20 mouse cellular contexts compared by ENCODE assay signal in the genomic region with DNA sequence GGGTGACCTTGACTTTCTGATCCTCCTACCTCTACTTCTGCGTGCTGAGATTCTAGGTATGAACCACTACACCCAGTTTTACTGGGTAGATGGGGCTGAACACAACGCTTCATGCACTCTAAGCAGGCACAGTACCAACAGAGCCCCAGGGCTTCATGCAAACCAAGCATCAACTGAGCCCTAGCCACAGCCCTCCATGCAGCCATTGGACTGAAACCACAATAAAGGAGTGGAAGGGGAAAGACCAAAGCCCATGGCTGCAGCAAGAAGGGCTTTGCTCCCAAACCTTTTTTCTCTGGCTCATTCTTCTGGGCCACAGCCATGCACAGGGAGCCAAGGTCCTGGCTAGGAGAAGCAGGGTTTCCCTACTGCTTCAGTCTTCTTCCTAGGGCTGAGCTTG. TPM values are rescaled to one million over a fixed set of nuclear protein-coding genes. Genes with fewer than 3 reads are reported as not detected.
"Had no signal": no experiment of that assay in that cellular context is flagged by ENCODE, and none has a peak within 500 bp of the region (broad histone marks: within the 10 kb centered on the region; RNA-seq: fewer than 3 reads in every experiment).

No protein-coding gene starts in this region.

- H3K36me3 ChIP-seq: midbrain, embryonic 13.5 days; midbrain, embryonic 15.5 days; neural tube, embryonic 12.5 days; stomach, embryonic 15.5 days had no signal

- H3K27ac ChIP-seq: midbrain, embryonic 13.5 days; midbrain, embryonic 15.5 days; neural tube, embryonic 12.5 days; stomach, embryonic 15.5 days; stomach, postnatal 0 days had no signal

- DNase-seq: lung, embryonic 14.5 days; lung, postnatal 10 days; lung, postnatal 4 days; right cerebral cortex, postnatal 14 days; thymus, adult 2 months; thymus, postnatal 25 days; thymus, postnatal 4 days had no signal

- H3K4me2 ChIP-seq: lung, embryonic 14.5 days; midbrain, embryonic 11.5 days; midbrain, embryonic 13.5 days; midbrain, embryonic 15.5 days; neural tube, embryonic 12.5 days; stomach, embryonic 15.5 days had no signal

- H3K4me1 ChIP-seq: megakaryocyte, embryonic 14.5 days; midbrain, embryonic 13.5 days; midbrain, embryonic 15.5 days; neural tube, embryonic 12.5 days; stomach, embryonic 15.5 days had no signal

- ATAC-seq: midbrain, embryonic 13.5 days; midbrain, embryonic 15.5 days had no signal

- H3K27me3 ChIP-seq: midbrain, embryonic 13.5 days; midbrain, embryonic 15.5 days; neural tube, embryonic 12.5 days; stomach, embryonic 15.5 days had no signal

- H3K9me3 ChIP-seq: midbrain, embryonic 13.5 days; midbrain, embryonic 15.5 days; neural tube, embryonic 12.5 days; stomach, embryonic 15.5 days had no signal

- H3K4me3 ChIP-seq: megakaryocyte, embryonic 14.5 days; midbrain, embryonic 13.5 days; midbrain, embryonic 15.5 days; neural tube, embryonic 12.5 days; stomach, embryonic 15.5 days had no signal

- H3K9ac ChIP-seq: lung, embryonic 14.5 days; midbrain, embryonic 13.5 days; midbrain, embryonic 15.5 days; neural tube, embryonic 12.5 days; stomach, embryonic 15.5 days had no signal

RNA-seq across cellular contexts. Expression of a gene that starts 32.2 kb away (rescaled TPM):
- total RNA-seq: midbrain, postnatal 0 days; monocyte, adult 5-6 weeks; neutrophil, adult 5-6 weeks had no signal
- polyA plus RNA-seq: midbrain, embryonic 11.5 days; midbrain, embryonic 13.5 days; midbrain, postnatal 0 days; neural tube, embryonic 12.5 days; neural tube, embryonic 14.5 days; testis, adult 2 months; urinary bladder, adult 2 months had no signal
